Mouse (Mus musculus): ENCODE data around the gene Ttn. TPM values are rescaled to one million over a fixed set of nuclear protein-coding genes. Genes with fewer than 3 reads are reported as not detected.

The Ttn gene
- polyA plus RNA-seq, 1 experiment from 2014 or later = 9.5 TPM

DNA sequence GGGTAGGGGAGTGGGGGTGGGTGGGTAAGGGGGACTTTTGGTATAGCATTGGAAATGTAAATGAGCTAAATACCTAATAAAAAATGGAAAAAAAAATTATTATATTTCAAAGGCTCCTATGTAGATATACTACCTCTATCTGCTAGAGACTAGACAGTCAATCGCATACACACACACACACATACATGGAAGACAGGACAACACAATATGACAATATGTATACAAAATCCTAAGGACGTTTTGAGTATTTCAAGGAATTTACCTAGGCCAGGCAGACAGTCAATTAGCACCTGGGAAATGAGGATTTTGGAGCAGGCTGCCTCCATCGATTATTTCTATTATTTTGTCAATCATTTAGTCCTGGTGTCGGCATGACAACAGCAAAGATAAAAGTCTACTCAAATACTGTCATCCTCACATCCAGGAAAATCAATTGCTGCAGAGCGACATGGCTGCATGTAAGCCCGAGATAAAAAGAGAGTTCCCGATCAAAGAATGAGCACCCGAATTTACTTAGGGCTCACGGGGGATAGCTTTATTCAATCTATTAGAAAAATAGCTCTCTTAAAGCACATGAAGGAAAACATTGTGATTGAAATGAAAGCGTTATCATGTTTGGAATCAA, 20.8 kb downstream of the Ttn start:
- no peaks in the 10 kb centered on the region for H3K27me3 ChIP-seq
- no peak overlapping the region for H3K4me2 ChIP-seq
- 90% methylated on average over 10 of the region's 10 CpGs for WGBS
- H3K4me3 ChIP-seq (replicated peaks) = no peak overlapping the region
- H3K4me1 ChIP-seq = no peaks in the 10 kb centered on the region
- H3K9me3 ChIP-seq (replicated peaks) = no peaks in the 10 kb centered on the region
- no peak for ATAC-seq (replicated peaks; ENCODE audit: low FRiP score)
- no peaks in the 10 kb centered on the region for H3K36me3 ChIP-seq
- no peak overlapping the region for H3K27ac ChIP-seq
- H3K9ac ChIP-seq = no peak overlapping the region

- Histone ChIP-seq H3K4me2 (no peak overlapping the region), H3K36me3 (no peaks in the 10 kb centered on the region), H3K27ac (no peak overlapping the region), H3K4me1 (no peaks in the 10 kb centered on the region), H3K9ac (no peak overlapping the region), H3K27me3 (no peaks in the 10 kb centered on the region), H3K4me3 (replicated peaks) (no peak overlapping the region), H3K9me3 (replicated peaks) (no peaks in the 10 kb centered on the region)
- WGBS = 79% methylated on average over 7 of the region's 7 CpGs
- ATAC-seq (replicated peaks; ENCODE audit: low FRiP score) = no peak
Observed at GRCm38 (mm10) chr2:76949774-76950173, 32.6 kb downstream of the Ttn start.

- Histone ChIP-seq H3K4me3 (replicated peaks) (no peak overlapping the region), H3K9me3 (replicated peaks) (no peaks in the 10 kb centered on the region; the same call in 1 of the 2 replicates), H3K9ac (no peak overlapping the region), H3K4me1 (no peaks in the 10 kb centered on the region), H3K36me3 (no peaks in the 10 kb centered on the region), H3K27me3 (no peaks in the 10 kb centered on the region), H3K4me2 (no peak overlapping the region), H3K27ac (no peak overlapping the region)
- 70% methylated on average over 10 of the region's 10 CpGs for WGBS
- ATAC-seq (replicated peaks; ENCODE audit: low FRiP score) = no peak
Observed at GRCm38 (mm10) chr2:76938515-76938914, 43.8 kb downstream of the Ttn start.

DNA sequence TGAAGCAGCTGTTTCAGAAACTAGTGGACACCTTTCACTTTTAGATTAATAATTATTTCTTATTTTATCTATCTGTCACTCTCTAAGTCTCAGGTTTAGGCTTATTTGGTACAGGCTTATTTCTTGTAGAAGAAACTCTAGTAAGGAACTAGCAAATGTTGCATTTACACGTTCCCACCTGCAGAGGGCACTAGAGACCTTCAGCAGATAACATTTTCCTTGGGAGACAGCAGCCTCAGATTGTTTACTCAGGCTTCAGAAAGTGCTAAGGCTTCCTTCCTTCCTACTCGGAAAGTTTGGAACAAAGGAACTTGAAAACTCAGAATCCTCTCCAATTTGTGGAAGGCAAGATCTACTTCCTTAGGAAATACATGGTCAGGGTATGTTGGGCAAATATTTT, 52.6 kb downstream of the Ttn start:
- Histone ChIP-seq H3K4me3 (replicated peaks) (no peak overlapping the region), H3K4me2 (no peak overlapping the region), H3K4me1 (no peaks in the 10 kb centered on the region), H3K9me3 (replicated peaks) (no peaks in the 10 kb centered on the region), H3K27me3 (no peaks in the 10 kb centered on the region), H3K36me3 (no peaks in the 10 kb centered on the region), H3K27ac (no peak overlapping the region), H3K9ac (no peak overlapping the region)
- ATAC-seq (replicated peaks; ENCODE audit: low FRiP score) = 0 out of 2 replicates have a peak, but pooled peaks have one; percentile 4
- under 1% methylated on average over 2 of the region's 2 CpGs for WGBS

DNA sequence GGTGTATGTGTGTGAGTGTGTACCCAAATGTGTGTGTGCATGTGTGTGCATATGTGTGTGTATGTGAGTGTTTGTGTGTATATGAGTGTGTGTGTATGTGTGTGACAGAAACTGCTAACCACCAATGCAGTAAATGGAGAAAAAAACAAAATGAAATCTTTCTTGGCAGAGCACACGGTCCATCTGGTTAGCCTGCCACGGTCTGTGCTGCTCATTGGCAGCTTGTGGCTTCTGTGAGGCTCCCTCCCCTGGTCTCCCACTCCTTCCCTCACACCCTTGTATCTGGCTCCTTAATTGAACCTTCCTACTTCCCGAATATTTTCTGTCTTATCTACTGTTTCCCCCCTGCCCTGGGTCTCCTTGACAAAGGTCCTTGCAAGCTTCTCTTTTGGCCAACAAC, 53.5 kb downstream of the Ttn start:
- Histone ChIP-seq H3K27me3 (no peaks in the 10 kb centered on the region), H3K4me2 (no peak overlapping the region), H3K4me1 (no peaks in the 10 kb centered on the region), H3K36me3 (no peaks in the 10 kb centered on the region), H3K9ac (no peak overlapping the region), H3K4me3 (replicated peaks) (no peak overlapping the region), H3K9me3 (replicated peaks) (no peaks in the 10 kb centered on the region), H3K27ac (no peak overlapping the region)
- whole genome bisulfite sequencing = 65% methylated on average over 3 of the region's 3 CpGs
- no peak for ATAC-seq (replicated peaks; ENCODE audit: low FRiP score)

- ATAC-seq (replicated peaks; ENCODE audit: low FRiP score) = no peak
- Histone ChIP-seq H3K4me3 (replicated peaks) (no peak overlapping the region), H3K4me1 (no peaks in the 10 kb centered on the region), H3K4me2 (no peak overlapping the region), H3K27ac (no peak overlapping the region), H3K27me3 (no peaks in the 10 kb centered on the region), H3K9ac (no peak overlapping the region), H3K9me3 (replicated peaks) (no peaks in the 10 kb centered on the region), H3K36me3 (no peaks in the 10 kb centered on the region)
- WGBS = 72% methylated on average over 7 of the region's 7 CpGs
Observed at GRCm38 (mm10) chr2:76928298-76928697, 54.0 kb downstream of the Ttn start.

GRCm38 (mm10) chr2:76926927-76927326, 55.4 kb downstream of the Ttn start:
- H3K9me3 ChIP-seq (replicated peaks) = no peaks in the 10 kb centered on the region
- no peaks in the 10 kb centered on the region for H3K27me3 ChIP-seq
- 69% methylated on average over 12 of the region's 12 CpGs for WGBS

DNA sequence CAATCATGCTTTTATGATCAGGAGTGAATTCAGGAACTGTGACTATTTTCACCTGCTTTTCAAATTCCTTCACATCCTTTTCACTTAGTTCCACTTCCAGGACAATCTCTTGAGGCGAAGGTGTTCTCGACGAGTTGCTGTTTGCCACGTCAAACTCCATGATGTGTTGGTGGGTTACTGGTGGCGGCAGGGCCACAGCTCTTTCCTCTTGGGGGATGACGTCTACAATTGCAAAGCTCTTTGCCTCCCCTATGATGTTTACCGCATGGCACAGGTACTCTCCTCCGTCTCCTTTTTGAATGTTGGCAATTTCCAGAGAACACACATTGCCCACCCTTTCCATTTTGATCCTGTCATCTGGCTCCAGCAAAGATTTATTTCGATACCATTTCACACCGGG, 67.4 kb downstream of the Ttn start:
- WGBS = 95% methylated on average over 10 of the region's 10 CpGs

More at GRCm38 (mm10) chr2:76926927-76927326, 55.4 kb downstream of the Ttn start:
- ATAC-seq (replicated peaks; ENCODE audit: low FRiP score) = no peak
- H3K4me2 ChIP-seq = no peak overlapping the region
- no peak overlapping the region for H3K27ac ChIP-seq
- no peaks in the 10 kb centered on the region for H3K36me3 ChIP-seq
- H3K4me3 ChIP-seq (replicated peaks) = no peak overlapping the region
- H3K9ac ChIP-seq = no peak overlapping the region
- no peaks in the 10 kb centered on the region for H3K4me1 ChIP-seq

DNA sequence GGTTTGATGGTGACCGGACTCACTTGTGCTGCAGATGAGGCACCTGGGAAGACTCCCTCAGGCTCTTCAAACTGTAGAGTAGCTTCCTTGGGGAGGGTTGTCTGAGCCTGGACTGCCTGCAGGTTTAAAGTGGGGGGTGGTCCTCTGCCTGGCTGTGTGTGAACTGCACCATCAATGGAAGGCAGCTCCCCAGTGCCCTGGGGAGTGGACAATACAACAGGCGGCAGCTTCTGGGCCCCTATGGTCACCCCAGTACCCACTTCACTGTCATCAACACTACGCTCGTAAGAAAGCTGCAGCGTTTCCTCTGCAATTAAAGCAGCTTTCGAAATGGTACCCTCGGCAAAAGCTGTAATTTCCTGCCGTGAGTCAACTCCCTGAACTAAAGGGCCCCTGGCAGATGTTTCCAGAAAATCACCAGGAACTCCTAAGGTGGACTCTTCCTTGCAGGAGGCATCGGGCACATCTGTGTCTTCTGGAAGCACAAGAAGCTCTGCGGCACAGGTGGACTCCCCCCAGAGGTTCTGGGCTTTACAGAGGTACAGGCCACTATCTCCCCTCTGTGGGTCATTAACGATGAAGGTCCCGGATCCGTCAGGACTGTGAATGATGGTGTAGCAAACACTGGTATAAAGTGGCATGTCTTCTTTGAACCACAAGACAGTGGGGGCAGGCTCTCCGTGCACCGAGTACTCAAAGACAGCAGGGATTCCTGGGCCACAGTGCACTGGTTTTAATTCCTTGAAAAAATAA, 73.5 kb downstream of the Ttn start:
- Histone ChIP-seq H3K4me1 (no peaks in the 10 kb centered on the region), H3K4me2 (no peak overlapping the region), H3K9ac (no peak overlapping the region), H3K36me3 (no peaks in the 10 kb centered on the region), H3K4me3 (replicated peaks) (no peak overlapping the region), H3K27ac (no peak overlapping the region), H3K9me3 (replicated peaks) (no peaks in the 10 kb centered on the region), H3K27me3 (no peaks in the 10 kb centered on the region)
- WGBS = 51% methylated on average over 15 of the region's 15 CpGs
- no peak for ATAC-seq (replicated peaks; ENCODE audit: low FRiP score)

More for the DNA sequence above, 67.4 kb downstream of the Ttn start:
- Histone ChIP-seq H3K27ac (no peak overlapping the region), H3K9ac (no peak overlapping the region), H3K4me1 (no peaks in the 10 kb centered on the region), H3K4me2 (no peak overlapping the region), H3K4me3 (replicated peaks) (no peak overlapping the region), H3K36me3 (no peaks in the 10 kb centered on the region), H3K9me3 (replicated peaks) (no peaks in the 10 kb centered on the region), H3K27me3 (no peaks in the 10 kb centered on the region)
- no peak for ATAC-seq (replicated peaks; ENCODE audit: low FRiP score)

DNA sequence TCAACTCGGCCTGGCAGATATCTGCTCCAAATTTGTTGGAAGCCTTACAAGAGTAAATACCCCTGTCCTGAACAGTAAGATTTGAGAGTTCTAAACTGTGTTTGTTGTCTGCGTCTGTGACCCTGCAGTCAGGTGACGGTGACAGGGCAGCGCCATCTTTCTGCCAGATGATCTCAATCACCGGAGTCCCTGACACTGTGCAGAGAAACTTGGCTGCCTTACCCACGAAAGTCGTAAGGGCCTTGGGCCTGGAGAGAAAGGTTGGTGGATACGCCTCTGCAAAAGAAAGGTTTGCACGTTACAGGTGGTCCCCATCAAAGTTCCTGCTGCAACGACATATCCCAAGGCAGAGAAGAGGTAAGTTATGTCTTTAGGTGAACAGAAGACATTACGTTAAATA, 79.0 kb downstream of the Ttn start:
- Histone ChIP-seq H3K4me1 (no peaks in the 10 kb centered on the region), H3K9me3 (replicated peaks) (no peaks in the 10 kb centered on the region), H3K9ac (no peak overlapping the region), H3K27ac (no peak overlapping the region), H3K27me3 (no peaks in the 10 kb centered on the region), H3K4me3 (replicated peaks) (no peak overlapping the region), H3K4me2 (no peak overlapping the region), H3K36me3 (no peaks in the 10 kb centered on the region)
- ATAC-seq (replicated peaks; ENCODE audit: low FRiP score) = no peak
- WGBS = 87% methylated on average over 11 of the region's 11 CpGs

DNA sequence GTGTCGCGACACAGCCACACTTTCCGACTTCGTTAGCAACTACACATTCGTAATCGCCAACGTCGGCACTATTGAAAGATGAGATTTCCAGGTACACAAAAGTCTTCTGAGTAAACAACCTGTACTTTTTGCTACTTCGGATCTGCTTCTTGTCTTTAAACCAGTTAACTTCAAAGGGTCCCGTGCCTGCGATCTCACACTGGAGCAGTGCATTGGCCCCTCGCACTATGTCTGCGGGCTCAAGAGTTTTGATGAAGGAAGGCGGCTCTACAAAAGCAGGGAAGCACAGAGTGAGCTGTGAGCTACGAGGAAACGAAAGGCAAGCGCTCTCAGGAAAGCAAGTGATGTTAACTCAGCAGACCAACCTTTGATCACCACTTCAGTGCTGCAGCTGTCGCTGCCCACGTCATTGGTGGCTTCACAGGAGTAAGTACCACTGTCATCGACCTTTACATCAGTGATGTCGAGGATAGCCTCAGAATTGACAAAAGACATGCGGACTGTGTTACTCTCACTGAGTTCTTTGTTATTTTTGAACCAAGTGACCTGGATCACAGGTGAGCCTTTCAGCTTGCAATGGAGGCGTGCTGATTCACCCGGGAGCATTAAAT, 80.8 kb downstream of the Ttn start:
- Histone ChIP-seq H3K9me3 (replicated peaks) (no peaks in the 10 kb centered on the region), H3K4me1 (no peaks in the 10 kb centered on the region), H3K27me3 (no peaks in the 10 kb centered on the region), H3K9ac (no peak overlapping the region), H3K4me3 (replicated peaks) (no peak overlapping the region), H3K36me3 (no peaks in the 10 kb centered on the region), H3K27ac (no peak overlapping the region), H3K4me2 (no peak overlapping the region)
- 89% methylated on average over 24 of the region's 24 CpGs for WGBS
- ATAC-seq (replicated peaks; ENCODE audit: low FRiP score) = no peak

DNA sequence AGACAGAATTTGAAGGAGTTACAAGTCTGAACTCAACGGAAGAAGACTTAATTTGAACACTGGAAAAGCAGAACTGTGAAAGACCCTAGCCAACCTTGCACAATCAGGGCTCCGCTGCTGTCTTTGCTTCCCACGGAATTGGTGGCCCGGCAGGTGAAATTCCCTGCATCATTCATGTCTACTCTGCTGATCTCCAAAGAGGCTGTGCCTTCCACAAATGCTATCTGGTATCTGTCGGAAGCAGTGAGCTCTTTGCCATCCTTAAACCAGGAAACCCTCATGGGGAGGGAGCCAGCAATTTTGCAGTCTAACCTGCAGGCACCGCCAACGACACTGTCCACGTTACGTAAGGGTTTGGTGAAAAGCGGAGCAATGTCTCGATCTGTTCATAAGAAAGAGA, 82.5 kb downstream of the Ttn start:
- 95% methylated on average over 11 of the region's 11 CpGs for WGBS
- no peaks in the 10 kb centered on the region for H3K36me3 ChIP-seq
- no peak overlapping the region for H3K9ac ChIP-seq
- ATAC-seq (replicated peaks; ENCODE audit: low FRiP score) = no peak
- no peaks in the 10 kb centered on the region for H3K4me1 ChIP-seq
- H3K9me3 ChIP-seq (replicated peaks) = no peaks in the 10 kb centered on the region
- no peaks in the 10 kb centered on the region for H3K27me3 ChIP-seq
- no peak overlapping the region for H3K27ac ChIP-seq
- H3K4me3 ChIP-seq (replicated peaks) = no peak overlapping the region
- no peak overlapping the region for H3K4me2 ChIP-seq

All from kidney, embryonic 15.5 days (tissue).